Mouse (Mus musculus) adrenal gland, adult 8-10 months (tissue): ENCODE measurements at regions not wholly inside any gene's neighbourhood (a gene's known extent, or its start where the extent isn't known, plus 50 kb on each side); places are given as distances from the start of the nearest gene placed in this dataset.

Experiments used
- DNase-seq: peaks from one replicate; pipeline ENCODE4 v3.0.0; 2022

DNA sequence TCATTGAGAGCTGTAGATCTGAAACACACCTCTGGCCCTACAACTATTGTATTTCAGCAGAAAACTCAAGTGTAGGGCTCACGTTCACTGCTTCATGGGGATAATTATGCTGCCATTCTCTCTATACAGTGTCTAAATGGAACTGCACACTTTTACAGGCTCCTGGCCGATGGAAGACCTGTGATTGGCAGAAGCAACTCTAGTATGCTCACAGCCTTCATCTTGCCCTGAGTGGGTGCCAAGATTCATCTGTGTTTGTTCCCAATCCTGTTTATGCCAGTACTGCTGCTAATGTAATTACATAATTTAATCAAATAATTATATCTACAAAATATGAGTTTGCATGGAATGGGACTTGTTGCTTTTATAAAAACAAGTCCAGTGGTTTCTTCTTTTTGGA lies 190.3 kb upstream of the Ppargc1a start:
- DNase-seq: no peak

DNA sequence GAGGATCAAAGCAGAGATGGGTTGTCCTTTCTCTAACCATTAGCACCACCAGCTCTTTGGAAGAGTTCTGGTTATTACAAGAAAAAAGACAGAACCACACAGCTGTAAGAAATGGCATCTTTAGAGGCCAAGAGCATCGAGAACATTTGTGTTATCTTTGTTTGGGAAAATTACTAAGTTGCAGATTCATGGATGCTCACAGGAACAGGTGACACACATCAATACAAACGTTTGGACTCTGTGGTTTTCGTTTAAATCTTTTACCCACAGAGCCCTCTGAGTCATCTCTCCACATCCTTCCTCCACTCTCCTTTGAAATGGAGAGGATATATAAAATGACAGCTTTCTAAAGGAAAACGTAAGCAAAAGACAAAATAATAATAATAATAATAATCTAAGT lies 184.5 kb upstream of the Ppargc1a start:
- DNase-seq: no peak

DNA sequence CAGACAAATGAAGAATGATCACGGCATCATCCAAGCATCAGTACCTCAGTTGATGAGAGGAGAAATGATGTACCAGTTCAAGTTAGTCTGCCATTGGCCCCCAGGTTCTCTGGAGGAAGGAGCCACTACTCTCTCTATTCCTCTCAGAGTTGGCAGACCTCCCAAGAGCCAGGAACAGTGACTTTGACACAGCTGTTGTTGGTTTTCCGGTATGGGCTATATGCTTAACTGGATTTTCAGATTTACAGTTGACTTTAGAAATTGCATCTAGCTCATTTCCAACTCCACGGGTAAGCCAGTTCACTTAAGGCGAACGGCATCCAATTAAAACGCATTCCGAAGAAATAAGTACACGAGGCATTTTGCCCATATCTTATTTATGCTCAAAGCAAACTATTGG lies 182.9 kb upstream of the Ppargc1a start:
- no peak for DNase-seq

DNA sequence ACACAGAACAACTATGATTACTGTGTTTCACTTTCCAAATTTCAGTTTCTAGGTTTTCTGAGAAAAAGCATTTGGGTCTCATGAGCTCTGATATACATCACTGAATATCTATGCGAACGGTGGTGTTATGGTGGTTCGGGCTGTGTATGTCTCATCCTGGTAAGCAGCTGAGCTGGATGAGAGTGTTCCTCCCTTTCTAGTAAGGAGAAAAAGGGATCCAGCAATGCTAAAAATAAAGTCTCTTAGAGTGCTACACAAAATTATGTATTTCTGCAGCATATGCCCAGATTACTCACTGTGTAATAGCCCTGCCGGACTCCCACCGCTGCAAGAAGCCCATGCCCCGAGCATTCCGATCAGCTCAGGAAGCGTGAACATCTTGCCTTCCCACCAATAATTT lies 173.4 kb upstream of the Ppargc1a start:
- DNase-seq: no peak

DNA sequence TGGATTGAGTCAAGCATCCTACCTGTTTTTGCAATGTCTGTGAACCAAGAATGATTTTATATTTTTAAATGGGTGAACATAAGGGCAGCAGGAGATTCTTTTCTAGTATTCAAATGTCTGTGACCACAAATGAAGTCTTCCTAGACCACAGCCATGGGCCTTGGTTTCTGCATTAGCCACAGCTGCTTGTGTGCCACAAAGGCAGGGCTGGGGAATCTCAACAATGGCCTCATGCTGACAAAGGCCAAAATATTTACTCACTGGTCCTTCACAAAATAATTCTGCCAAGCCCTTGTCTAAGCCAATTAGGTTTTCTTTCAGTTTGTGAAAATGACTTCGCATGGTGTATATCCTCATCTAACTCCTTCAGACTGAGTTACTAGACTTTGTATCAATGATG lies 162.7 kb upstream of the Ppargc1a start:
- DNase-seq: no peak

DNA sequence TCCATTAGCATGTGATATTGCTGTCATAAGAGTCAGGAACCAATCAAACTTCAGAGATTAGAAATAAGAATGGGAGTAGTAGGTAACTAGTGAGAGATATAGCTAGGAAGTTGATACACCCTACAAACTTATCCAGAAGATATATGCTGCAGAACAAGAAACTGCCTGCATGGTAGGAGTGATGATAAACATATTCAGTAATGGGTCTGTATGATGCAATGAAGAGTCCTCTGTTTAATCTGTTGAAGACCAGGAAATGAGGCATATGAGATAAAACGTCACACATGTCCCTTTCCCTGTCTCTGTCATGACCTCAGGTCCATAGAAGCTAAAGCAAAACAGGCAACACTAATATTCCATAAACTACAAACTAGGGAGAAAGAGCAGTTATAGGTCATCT lies 162.2 kb upstream of the Ppargc1a start:
- no peak for DNase-seq

DNA sequence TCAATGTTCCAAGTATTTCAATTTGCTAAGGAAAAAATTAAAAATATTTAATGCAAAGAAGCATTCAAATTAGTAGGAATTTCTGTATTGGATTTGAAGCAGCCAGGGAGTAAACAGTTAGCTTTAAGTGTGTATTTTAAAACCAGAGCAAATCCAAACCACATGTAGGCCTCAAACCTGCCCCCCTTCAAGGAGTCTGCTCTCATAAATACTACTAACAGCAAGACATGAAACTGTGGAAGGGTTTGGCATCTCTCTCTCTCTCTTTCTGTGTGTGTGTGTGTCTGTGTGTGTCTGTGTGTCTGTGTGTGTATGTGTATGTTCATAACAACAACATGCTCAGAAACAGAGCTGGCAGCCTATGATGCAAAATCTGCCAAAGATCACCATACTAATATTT lies 159.2 kb upstream of the Ppargc1a start:
- DNase-seq: no peak

DNA sequence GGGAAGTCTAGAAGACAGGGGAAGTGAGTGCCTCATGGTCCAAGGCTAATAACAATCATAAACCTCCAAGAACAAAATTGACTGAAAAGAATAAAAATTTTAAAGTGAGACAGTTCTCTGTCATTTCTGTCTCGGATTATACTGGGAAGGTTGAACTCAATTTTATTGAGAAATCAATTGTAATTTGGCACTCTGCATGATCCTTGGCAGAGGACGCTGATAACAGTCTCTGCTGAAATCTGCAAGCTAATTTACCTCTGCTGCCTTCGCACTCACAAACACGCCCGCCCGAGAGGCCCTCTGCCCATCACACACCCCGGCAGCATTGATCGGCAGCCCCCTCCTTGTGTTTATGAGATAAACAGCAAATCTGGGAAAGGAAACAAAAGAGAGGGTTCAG lies 151.4 kb upstream of the Ppargc1a start:
- no peak for DNase-seq

DNA sequence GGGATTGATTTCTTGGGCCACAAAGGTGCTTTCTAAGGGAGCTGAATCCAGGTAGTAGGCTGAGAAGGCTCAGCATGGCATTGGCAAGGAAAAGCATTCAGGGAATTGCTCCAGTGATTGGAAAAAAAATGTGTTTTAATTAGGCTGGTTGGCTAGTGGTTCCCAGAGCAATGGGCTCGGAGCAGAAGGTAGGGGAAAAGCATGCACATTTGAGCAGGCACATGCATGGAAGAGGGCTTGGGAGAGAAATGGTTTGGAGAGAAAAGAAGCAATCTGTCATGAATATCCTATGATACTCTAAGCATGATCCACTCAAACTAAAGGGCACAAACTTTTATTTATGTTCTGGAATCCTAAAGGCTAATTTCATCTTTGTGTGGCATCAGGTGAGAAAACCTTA lies 150.9 kb upstream of the Ppargc1a start:
- no peak for DNase-seq

DNA sequence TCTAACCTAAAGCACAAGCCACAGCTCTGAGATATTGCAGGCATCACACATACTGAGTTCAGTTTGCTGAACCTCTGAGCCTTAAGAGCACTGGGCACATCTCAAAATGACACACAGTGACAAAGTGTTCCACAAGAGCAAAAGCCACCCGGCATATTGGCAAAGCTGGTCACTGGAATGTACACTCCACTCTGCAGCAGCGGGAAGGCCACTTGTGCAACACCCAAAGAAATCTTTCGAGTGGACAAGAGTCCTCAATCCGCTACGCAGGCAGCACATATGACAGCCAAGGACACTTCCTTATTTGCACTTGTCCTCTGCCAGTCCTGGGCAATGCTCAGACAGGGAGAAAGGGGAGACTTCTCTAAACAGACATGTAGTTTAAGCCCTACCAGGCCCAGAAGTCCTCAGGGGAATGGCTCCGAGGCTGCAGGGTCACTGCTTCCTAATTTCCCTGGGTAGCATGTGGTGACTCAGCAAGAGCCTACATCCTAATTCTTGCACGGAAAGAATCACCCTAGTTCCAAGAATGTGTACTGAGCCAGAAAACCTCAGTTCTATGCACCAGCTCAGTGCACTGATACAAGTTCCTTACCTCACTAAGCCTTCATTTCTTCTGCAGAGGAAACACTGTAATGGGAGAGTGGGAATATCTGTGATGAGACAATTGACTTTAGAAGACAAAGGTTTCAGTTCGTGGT lies 144.5 kb upstream of the Ppargc1a start:
- DNase-seq: no peak

DNA sequence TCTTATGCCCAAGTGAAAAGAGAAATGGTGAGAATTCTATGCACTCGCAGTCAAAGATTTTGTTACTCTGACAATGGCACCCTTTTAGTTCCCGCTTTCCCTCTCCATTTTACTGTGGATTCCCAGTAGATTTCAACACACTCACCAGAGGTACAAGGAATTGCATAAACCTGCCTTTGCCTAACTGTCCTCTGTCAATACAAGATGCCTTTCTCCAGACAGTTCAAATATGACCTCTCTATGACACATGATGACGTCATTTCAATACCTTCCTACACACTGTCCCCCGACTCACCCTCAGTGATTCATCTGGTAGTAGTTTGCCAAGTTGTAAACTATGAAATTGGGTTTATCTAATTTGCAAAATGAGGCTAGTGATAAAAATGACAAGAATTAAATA lies 143.1 kb upstream of the Ppargc1a start:
- DNase-seq: no peak

DNA sequence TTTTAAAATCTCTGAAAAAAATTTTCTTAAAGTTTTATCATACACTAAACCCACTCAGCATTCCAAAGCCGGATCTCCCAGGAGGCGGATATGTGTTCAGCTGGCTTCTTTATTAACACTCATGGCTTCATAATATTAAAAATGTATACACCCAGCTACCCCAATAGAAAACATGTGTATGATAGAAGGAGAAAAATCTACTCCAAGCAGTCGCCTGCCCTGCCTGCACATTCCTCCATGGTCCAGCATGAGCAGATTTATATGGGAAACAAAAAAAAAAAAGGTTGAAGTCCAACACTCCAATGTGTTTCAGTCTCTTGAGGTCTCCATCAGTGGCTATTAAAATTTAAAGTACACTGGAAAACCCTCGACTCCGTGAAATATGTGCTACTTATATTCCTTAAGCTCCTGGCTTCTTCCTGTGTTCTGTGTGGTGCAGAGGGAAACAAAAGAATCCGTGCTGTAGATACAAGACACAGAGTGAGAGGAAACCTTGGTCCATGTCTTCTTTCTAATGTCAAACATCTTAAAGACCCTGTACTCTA lies 142.0 kb upstream of the Ppargc1a start:
- no peak for DNase-seq

DNA sequence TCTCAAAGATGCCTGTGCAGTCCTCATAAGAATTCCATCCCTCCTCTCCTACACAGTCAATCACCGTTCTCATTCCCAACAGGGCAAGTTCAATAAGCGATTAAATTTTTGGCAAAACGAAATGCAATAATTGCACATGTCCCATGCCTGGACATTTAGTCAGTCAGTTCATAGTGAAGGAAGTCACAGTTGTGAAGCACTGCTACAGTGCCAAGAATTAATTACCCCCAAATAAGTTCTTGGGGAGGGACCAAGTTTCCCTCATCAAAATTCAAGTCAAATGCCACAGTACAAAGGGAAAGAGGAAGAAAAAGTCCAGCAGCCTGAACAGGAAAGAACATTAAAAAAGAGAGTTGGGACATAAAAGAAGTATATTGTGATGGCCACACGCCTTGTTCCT lies 112.4 kb upstream of the Ppargc1a start:
- DNase-seq: no peak

DNA sequence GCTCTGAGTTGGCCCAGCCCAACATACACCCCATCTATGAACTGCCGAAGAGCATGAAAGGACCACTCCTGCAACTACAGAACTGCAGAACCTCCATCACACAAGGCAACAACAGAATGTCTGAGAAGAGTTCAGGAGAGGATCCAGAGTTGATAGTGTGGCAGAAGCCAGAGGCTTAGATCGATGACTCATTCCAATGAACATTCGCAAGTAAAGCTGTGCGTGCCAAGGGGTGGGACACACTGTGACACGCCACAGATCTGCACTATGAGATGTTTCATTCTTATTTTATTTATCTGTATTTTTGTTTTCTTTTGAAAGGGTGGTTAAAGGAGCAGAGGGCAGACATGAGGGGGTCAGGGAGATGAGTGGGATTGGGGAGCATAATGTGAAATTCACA lies 103.7 kb upstream of the Ppargc1a start:
- no peak for DNase-seq

DNA sequence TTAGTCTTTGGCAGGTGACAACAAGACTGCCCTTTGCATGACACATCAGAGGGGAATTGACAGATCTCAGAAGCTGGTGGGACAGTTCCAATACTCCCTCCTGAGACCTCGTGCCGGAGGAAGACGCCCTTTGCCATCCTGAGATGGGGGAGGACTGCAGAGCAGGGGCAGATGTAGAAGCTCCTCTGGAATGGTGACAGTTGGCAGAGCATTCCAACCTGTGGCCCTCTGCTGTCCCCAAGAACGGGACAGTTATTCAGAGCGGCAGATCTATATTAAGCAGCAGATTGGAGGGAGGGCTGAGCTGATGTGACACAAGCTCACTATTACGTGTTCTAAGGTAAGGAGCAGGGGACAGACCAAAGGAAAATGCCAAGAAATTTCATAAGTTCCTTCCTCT lies 97.7 kb upstream of the Ppargc1a start:
- no peak for DNase-seq

DNA sequence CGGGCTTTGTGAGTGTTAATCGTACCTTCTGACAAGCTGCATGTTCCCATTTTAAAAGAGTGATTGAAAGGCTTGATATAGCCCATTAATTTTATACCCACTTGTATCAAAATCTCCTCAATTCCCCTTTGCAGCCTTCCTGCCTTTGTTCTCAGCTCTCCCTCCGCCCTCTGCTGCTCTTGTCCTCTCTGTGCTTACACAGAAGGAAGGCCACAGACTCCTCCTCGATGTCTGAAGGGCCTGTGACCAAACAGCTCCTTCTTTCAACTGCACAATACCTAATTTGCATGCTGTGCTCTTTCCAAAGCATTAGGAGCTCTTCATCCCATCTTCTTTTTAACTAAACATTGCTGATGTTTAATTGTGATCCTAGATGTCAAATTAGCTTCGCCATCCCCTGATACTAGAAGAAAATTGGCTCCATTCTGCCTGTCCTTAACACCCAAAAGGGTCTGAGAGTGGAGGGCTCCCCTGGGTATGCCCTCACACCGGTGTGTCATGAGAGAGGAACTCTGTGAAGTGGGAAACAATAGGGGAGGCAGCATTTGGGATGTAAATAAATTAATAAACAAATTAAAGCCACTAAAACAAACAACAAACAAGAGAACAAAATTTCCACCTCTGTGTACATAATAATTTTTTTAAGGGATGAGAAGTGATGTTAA lies 90.8 kb upstream of the Ppargc1a start:
- DNase-seq: no peak

DNA sequence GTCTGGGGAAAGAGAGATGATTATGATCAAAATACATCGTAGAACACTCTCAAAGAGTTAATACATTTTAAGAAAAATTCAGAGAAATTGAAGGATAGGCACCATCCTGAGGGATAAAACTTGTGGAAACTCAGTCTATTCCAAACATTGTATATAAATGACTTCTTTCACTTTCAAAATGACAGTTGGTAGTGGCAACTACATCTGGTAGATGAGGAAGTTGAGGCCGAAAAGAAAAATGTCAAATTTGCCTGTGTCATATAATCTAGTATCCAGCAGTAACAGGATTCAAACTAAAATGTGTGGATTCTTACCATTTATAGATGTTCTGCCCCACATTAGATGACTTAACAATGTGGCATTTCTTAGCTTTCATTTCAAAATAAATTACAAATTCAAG lies 86.0 kb upstream of the Ppargc1a start:
- DNase-seq: no peak

DNA sequence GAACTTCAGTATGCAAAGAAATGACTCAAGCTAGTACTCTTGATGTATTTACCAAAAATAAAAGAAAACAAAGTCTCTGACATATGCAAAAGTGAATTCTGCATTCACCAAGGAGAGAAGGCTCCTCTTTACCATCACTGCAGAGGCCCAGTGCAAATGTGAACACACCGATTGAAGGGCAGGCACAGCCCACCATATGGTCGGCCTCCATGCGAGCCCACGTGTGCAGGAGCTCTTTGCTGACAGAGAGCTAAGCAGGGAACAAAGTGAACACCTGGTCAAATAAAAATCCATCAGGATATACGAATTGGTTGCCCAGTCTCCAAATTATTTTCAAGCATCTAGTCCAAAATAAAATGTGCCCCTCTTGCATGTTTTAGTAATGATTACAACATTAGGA lies 56.9 kb upstream of the Ppargc1a start:
- DNase-seq: no peak
